Mouse (Mus musculus): ENCODE results near the gene Lair1. TPM values are rescaled to one million over a fixed set of nuclear protein-coding genes. Genes with fewer than 3 reads are reported as not detected.

The Lair1 gene
- polyA plus RNA-seq, 1 experiment from 2014 or later, result 0.21 TPM

Other genes with a start within 250 kb of the Lair1 start
- not detected in 2 replicates for gene Gm15448, start 237.5 kb downstream of the Lair1 start, polyA plus RNA-seq (2016; fragmentation: Nextera tagmentation; extraction: Ambion mirVana)
- gene Pira2, start 218.2 kb downstream of the Lair1 start, polyA plus RNA-seq (2016; fragmentation: Nextera tagmentation; extraction: Ambion mirVana), result not detected in 2 replicates
- not detected in 2 replicates for gene Gm14548, start 165.1 kb downstream of the Lair1 start, polyA plus RNA-seq (2016; fragmentation: Nextera tagmentation; extraction: Ambion mirVana)
- gene Lilra6, start 147.7 kb downstream of the Lair1 start, polyA plus RNA-seq (2016; fragmentation: Nextera tagmentation; extraction: Ambion mirVana), result not detected in 2 replicates
- 0.54 and 0.83 TPM in 2 replicates for gene Ttyh1, start 56.2 kb upstream of the Lair1 start, polyA plus RNA-seq (2016; fragmentation: Nextera tagmentation; extraction: Ambion mirVana)
- 72.6 and 75.1 TPM in 2 replicates for gene Leng8, start 73.8 kb upstream of the Lair1 start, polyA plus RNA-seq (2016; fragmentation: Nextera tagmentation; extraction: Ambion mirVana)
- 1.8 and 2.2 TPM in 2 replicates for gene Leng9, start 87.2 kb upstream of the Lair1 start, polyA plus RNA-seq (2016; fragmentation: Nextera tagmentation; extraction: Ambion mirVana)
- 27.4 and 35.7 TPM in 2 replicates for gene Cdc42ep5, start 101.7 kb upstream of the Lair1 start, polyA plus RNA-seq (2016; fragmentation: Nextera tagmentation; extraction: Ambion mirVana)
- not detected in 2 replicates for gene Lilra5, start 174.6 kb upstream of the Lair1 start, polyA plus RNA-seq (2016; fragmentation: Nextera tagmentation; extraction: Ambion mirVana)

Data from heart, embryonic 10.5 days (tissue).